Mouse (Mus musculus): ENCODE measurements at regions not wholly inside any gene's neighbourhood (a gene's known extent, or its start where the extent isn't known, plus 50 kb on each side); places are given as distances from the start of the nearest gene placed in this dataset.
A peak's percentile ranks its signal among the peaks of the same experiment; 100 is the strongest.

- Histone ChIP-seq H3K27ac (no peak overlapping the region), H3K9ac (ENCODE audit: low read depth, low read length) (no peak overlapping the region), H3K79me2 (replicated peaks; ENCODE audit: control insufficient read depth, insufficient read depth, low read length) (no peaks in the 10 kb centered on the region), H3K4me3 (no peak overlapping the region), H3K27me3 (ENCODE audit: control insufficient read depth, insufficient read depth, low read length) (no peaks in the 10 kb centered on the region), H3K4me1 (ENCODE audit: control insufficient read depth, insufficient read depth, low read length) (peaks cover 7% of the 10 kb centered on the region), H3K36me3 (ENCODE audit: control insufficient read depth, insufficient read depth, low read length) (no peaks in the 10 kb centered on the region)
- no peak for DNase-seq
- intact Hi-C loops (cut with DNase I): no loop called here
- 47% methylated on average over 9 of the region's 9 CpGs for whole genome bisulfite sequencing
- TF ChIP-seq EP300 (IDR thresholded peaks at IDR 0.05; ENCODE audit: insufficient read depth, low read depth, low read length): no peak
- no peak for TF ChIP-seq CTCF (IDR thresholded peaks at IDR 0.05)
- TF ChIP-seq POLR2A (IDR thresholded peaks at IDR 0.05; ENCODE audit: insufficient read depth, low read depth, low read length): no peak
Measured at GRCm38 (mm10) chr2:30525295-30525694, 51.3 kb upstream of the Ier5l start.

- Histone ChIP-seq H3K36me3 (ENCODE audit: control insufficient read depth, insufficient read depth, low read length) (no peaks in the 10 kb centered on the region), H3K4me1 (ENCODE audit: control insufficient read depth, insufficient read depth, low read length) (peaks cover 6% of the 10 kb centered on the region), H3K27ac (no peak overlapping the region), H3K27me3 (ENCODE audit: control insufficient read depth, insufficient read depth, low read length) (no peaks in the 10 kb centered on the region), H3K9ac (ENCODE audit: low read depth, low read length) (no peak overlapping the region), H3K79me2 (replicated peaks; ENCODE audit: control insufficient read depth, insufficient read depth, low read length) (no peaks in the 10 kb centered on the region), H3K4me3 (no peak overlapping the region)
- TF ChIP-seq CTCF (IDR thresholded peaks at IDR 0.05) (no peak), EP300 (IDR thresholded peaks at IDR 0.05; ENCODE audit: insufficient read depth, low read depth, low read length) (no peak), POLR2A (IDR thresholded peaks at IDR 0.05; ENCODE audit: insufficient read depth, low read depth, low read length) (no peak)
- DNase-seq: no peak
- 33% methylated on average over 3 of the region's 3 CpGs for WGBS
- intact Hi-C loops (cut with DNase I): no loop called here
Measured at GRCm38 (mm10) chr2:30525831-30526230, 51.8 kb upstream of the Ier5l start.

GRCm38 (mm10) chr2:30527495-30527894, 53.5 kb upstream of the Ier5l start:
- intact Hi-C loops (cut with DNase I): no loop called here
- Histone ChIP-seq H3K27ac (no peak overlapping the region), H3K9ac (ENCODE audit: low read depth, low read length) (no peak overlapping the region), H3K36me3 (ENCODE audit: control insufficient read depth, insufficient read depth, low read length) (no peaks in the 10 kb centered on the region), H3K4me1 (ENCODE audit: control insufficient read depth, insufficient read depth, low read length) (no peaks in the 10 kb centered on the region), H3K79me2 (replicated peaks; ENCODE audit: control insufficient read depth, insufficient read depth, low read length) (no peaks in the 10 kb centered on the region), H3K27me3 (ENCODE audit: control insufficient read depth, insufficient read depth, low read length) (no peaks in the 10 kb centered on the region), H3K4me3 (no peak overlapping the region)
- DNase-seq: no peak
- 51% methylated on average over 4 of the region's 4 CpGs for WGBS
- TF ChIP-seq CTCF (IDR thresholded peaks at IDR 0.05) (no peak), POLR2A (IDR thresholded peaks at IDR 0.05; ENCODE audit: insufficient read depth, low read depth, low read length) (no peak), EP300 (IDR thresholded peaks at IDR 0.05; ENCODE audit: insufficient read depth, low read depth, low read length) (no peak)

GRCm38 (mm10) chr2:30532948-30533347, 58.9 kb upstream of the Ier5l start:
- Histone ChIP-seq H3K4me3 (no peak overlapping the region), H3K36me3 (ENCODE audit: control insufficient read depth, insufficient read depth, low read length) (no peaks in the 10 kb centered on the region), H3K9ac (ENCODE audit: low read depth, low read length) (no peak overlapping the region), H3K27ac (no peak overlapping the region), H3K4me1 (ENCODE audit: control insufficient read depth, insufficient read depth, low read length) (no peaks in the 10 kb centered on the region), H3K79me2 (replicated peaks; ENCODE audit: control insufficient read depth, insufficient read depth, low read length) (no peaks in the 10 kb centered on the region), H3K27me3 (ENCODE audit: control insufficient read depth, insufficient read depth, low read length) (no peaks in the 10 kb centered on the region)
- intact Hi-C loops (cut with DNase I): no loop called here
- DNase-seq: no peak
- TF ChIP-seq EP300 (IDR thresholded peaks at IDR 0.05; ENCODE audit: insufficient read depth, low read depth, low read length): no peak
- TF ChIP-seq POLR2A (IDR thresholded peaks at IDR 0.05; ENCODE audit: insufficient read depth, low read depth, low read length): no peak
- peak; percentile 28; the same call in 1 of the 2 replicates for TF ChIP-seq CTCF (IDR thresholded peaks at IDR 0.05)

GRCm38 (mm10) chr2:30533367-30533766, 59.3 kb upstream of the Ier5l start:
- Histone ChIP-seq H3K4me1 (ENCODE audit: control insufficient read depth, insufficient read depth, low read length) (no peaks in the 10 kb centered on the region), H3K79me2 (replicated peaks; ENCODE audit: control insufficient read depth, insufficient read depth, low read length) (no peaks in the 10 kb centered on the region), H3K4me3 (no peak overlapping the region), H3K9ac (ENCODE audit: low read depth, low read length) (no peak overlapping the region), H3K36me3 (ENCODE audit: control insufficient read depth, insufficient read depth, low read length) (no peaks in the 10 kb centered on the region), H3K27ac (no peak overlapping the region), H3K27me3 (ENCODE audit: control insufficient read depth, insufficient read depth, low read length) (no peaks in the 10 kb centered on the region)
- TF ChIP-seq CTCF (IDR thresholded peaks at IDR 0.05) (no peak), POLR2A (IDR thresholded peaks at IDR 0.05; ENCODE audit: insufficient read depth, low read depth, low read length) (no peak), EP300 (IDR thresholded peaks at IDR 0.05; ENCODE audit: insufficient read depth, low read depth, low read length) (no peak)
- WGBS: 91% methylated on average over 6 of the region's 6 CpGs
- no peak for DNase-seq
- intact Hi-C loops (cut with DNase I): no loop called here

GRCm38 (mm10) chr2:30534485-30534884, 60.4 kb upstream of the Cstad start:
- H3K79me2 ChIP-seq (replicated peaks; ENCODE audit: control insufficient read depth, insufficient read depth, low read length): no peaks in the 10 kb centered on the region
- H3K4me3 ChIP-seq: no peak overlapping the region
- H3K27ac ChIP-seq: no peak overlapping the region
- TF ChIP-seq POLR2A (IDR thresholded peaks at IDR 0.05; ENCODE audit: insufficient read depth, low read depth, low read length): no peak
- TF ChIP-seq CTCF (IDR thresholded peaks at IDR 0.05): no peak
- TF ChIP-seq EP300 (IDR thresholded peaks at IDR 0.05; ENCODE audit: insufficient read depth, low read depth, low read length): no peak
- 68% methylated on average over 10 of the region's 10 CpGs for WGBS
- H3K9ac ChIP-seq (ENCODE audit: low read depth, low read length): no peak overlapping the region
- intact Hi-C loops (cut with DNase I): no loop called here
- no peak for DNase-seq
- no peaks in the 10 kb centered on the region for H3K4me1 ChIP-seq (ENCODE audit: control insufficient read depth, insufficient read depth, low read length)
- H3K36me3 ChIP-seq (ENCODE audit: control insufficient read depth, insufficient read depth, low read length): no peaks in the 10 kb centered on the region
- H3K27me3 ChIP-seq (ENCODE audit: control insufficient read depth, insufficient read depth, low read length): no peaks in the 10 kb centered on the region
